Mouse (Mus musculus) cerebellum, adult 2 months (tissue): Measurements from ENCODE around the gene Zfp213.

ENCODE experiments used
- CTCF ChIP-seq: fragments of 200-500 bp; IDR thresholded peaks from 2 replicates; pipeline ENCODE4 v1.5.1; 2011; ENCODE audit warnings: low read depth, mild to moderate bottlenecking, control low read depth, low read length, moderate library complexity, borderline replicate concordance; ENCODE audit not compliant: insufficient read depth
- POLR2A ChIP-seq: fragments of 200-500 bp; IDR thresholded peaks from 2 replicates; pipeline ENCODE4 v1.6.1; 2011; ENCODE audit warnings: low read length, control low read depth, borderline replicate concordance; ENCODE audit not compliant: insufficient read depth

GRCm38 (mm10) chr17:23551963-23552362 lies 12.1 kb downstream of the Zfp213 start:
- TF ChIP-seq CTCF (no peak), POLR2A (no peak)
